Mouse (Mus musculus) heart, embryonic 14.5 days (tissue): Measurements from ENCODE around the gene Stk4. TPM values are rescaled to one million over a fixed set of nuclear protein-coding genes. Genes with fewer than 3 reads are reported as not detected.
A peak's percentile ranks its signal among the peaks of the same experiment; 100 is the strongest.

Experiments used
- ATAC-seq: fragments of 200-750 bp; cut with Nextera tagmentation; 2 replicates; pipeline ENCODE4 v1.8.0; 2017; ENCODE audit warnings: low read depth, moderate TSS enrichment; ENCODE audit not compliant: insufficient number of reproducible peaks, insufficient read depth, low FRiP score
- H3K27ac ChIP-seq, 2 experiments: fragments of 200-500 bp in 1 of 2; fragments of 300-500 bp in 1 of 2; sonication (generic) in 1 of 2; replicated peaks in 1 of 2; 2 replicates each; pipeline ENCODE4 v1.5.1; 2012 to 2014; ENCODE audit warnings: low read depth in 2 of 2, low read length in 2 of 2, control low read depth in 1 of 2, mild to moderate bottlenecking in 1 of 2, mixed read lengths in 1 of 2; ENCODE audit not compliant: control insufficient read depth in 1 of 2, insufficient read depth in 1 of 2
- H3K27me3 ChIP-seq: fragments of 300-500 bp; sonication (generic); 2 replicates; pipeline ENCODE4 v1.6.1; 2014; ENCODE audit warnings: mild to moderate bottlenecking, low read length, control low read depth; ENCODE audit not compliant: control insufficient read depth, insufficient read depth
- H3K36me3 ChIP-seq: fragments of 300-500 bp; sonication (generic); 2 replicates; pipeline ENCODE4 v1.6.1; 2014; ENCODE audit warnings: mild to moderate bottlenecking, control low read depth, low read length, mixed read lengths; ENCODE audit not compliant: control insufficient read depth, insufficient read depth
- H3K4me1 ChIP-seq, 2 experiments: fragments of 200-500 bp in 1 of 2; fragments of 300-500 bp in 1 of 2; sonication (generic) in 1 of 2; 2 replicates each; pipeline ENCODE4 v1.6.1; 2012 to 2014; ENCODE audit warnings: low read length in 2 of 2, control low read depth in 1 of 2, mixed read lengths in 1 of 2; ENCODE audit not compliant: control insufficient read depth in 2 of 2, insufficient read depth in 2 of 2
- H3K4me2 ChIP-seq: fragments of 300-500 bp; sonication (generic); 2 replicates; pipeline ENCODE4 v1.6.1; 2014; ENCODE audit warnings: mild to moderate bottlenecking, low read length
- H3K4me3 ChIP-seq, 2 experiments: fragments of 200-500 bp in 1 of 2; fragments of 300-500 bp in 1 of 2; sonication (generic) in 1 of 2; 2 replicates each; pipeline ENCODE4 v1.5.1; 2012 to 2014; ENCODE audit warnings: low read length in 2 of 2, mild to moderate bottlenecking in 2 of 2, control low read depth in 1 of 2, low read depth in 1 of 2, moderate library complexity in 1 of 2; ENCODE audit not compliant: control insufficient read depth in 1 of 2, insufficient read depth in 1 of 2
- H3K9ac ChIP-seq: fragments of 300-500 bp; sonication (generic); 2 replicates; pipeline ENCODE4 v1.6.1; 2014; ENCODE audit warnings: mild to moderate bottlenecking, low read length
- H3K9me3 ChIP-seq: fragments of 300-500 bp; sonication (generic); 2 replicates; pipeline ENCODE4 v1.6.1; 2016; ENCODE audit warnings: low read length, control low read depth; ENCODE audit not compliant: control insufficient read depth
- WGBS: fragments of 180-500 bp; shearing (Covaris S2); extraction: QIAGEN DNeasy Blood & Tissue Kit; methylation state at CpG from one replicate; pipeline ENCODE4 v1.1.7; 2014; 5-methylcytosine and 5-hydroxymethylcytosine counted together
- polyA plus RNA-seq: library from polyadenylated mRNA; unstranded; fragments of >200 nt; fragmentation: Nextera tagmentation; extraction: Ambion mirVana; gene quantifications from 2 replicates; pipeline ENCODE4 v1.2.1, GENCODE M21; 2014

Stk4 gene
- polyA plus RNA-seq, 1 experiment from 2014 or later = 19.5 TPM

- Histone ChIP-seq H3K4me1 (no peaks in the 10 kb centered on the region), H3K27me3 (no peaks in the 10 kb centered on the region), H3K4me2 (no peak overlapping the region), H3K9ac (no peak overlapping the region), H3K9me3 (no peaks in the 10 kb centered on the region), H3K4me3 (no peak overlapping the region), H3K27ac (no peak overlapping the region), H3K36me3 (peaks cover 62% of the 10 kb centered on the region)
- no peak for ATAC-seq
- 91% methylated on average over 11 of the region's 11 CpGs for WGBS
Observed at GRCm38 (mm10) chr2:164098603-164099250, 28.6 kb downstream of the Stk4 start.

GRCm38 (mm10) chr2:164101936-164102335 lies 31.8 kb downstream of the Stk4 start:
- Histone ChIP-seq H3K4me1 (no peaks in the 10 kb centered on the region; a peak in 1 of 4 replicates), H3K27ac (no peak overlapping the region), H3K9me3 (no peaks in the 10 kb centered on the region), H3K4me2 (no peak overlapping the region), H3K9ac (no peak overlapping the region), H3K4me3 (no peak overlapping the region), H3K36me3 (peaks cover 68% of the 10 kb centered on the region), H3K27me3 (no peaks in the 10 kb centered on the region)
- ATAC-seq = no peak
- WGBS = 85% methylated on average over 1 of the region's 1 CpGs

GRCm38 (mm10) chr2:164102366-164102765 lies 32.2 kb downstream of the Stk4 start:
- no peak overlapping the region for H3K9ac ChIP-seq
- H3K4me3 ChIP-seq = no peak overlapping the region
- H3K4me1 ChIP-seq = peaks cover 0 to 3% of the 10 kb centered on the region in 2 experiments; a peak in 2 of 4 replicates
- no peak overlapping the region for H3K27ac ChIP-seq
- no peaks in the 10 kb centered on the region for H3K9me3 ChIP-seq
- WGBS = 82% methylated on average over 3 of the region's 3 CpGs
- H3K27me3 ChIP-seq = no peaks in the 10 kb centered on the region
- no peak for ATAC-seq
- H3K36me3 ChIP-seq = peaks cover 67% of the 10 kb centered on the region
- H3K4me2 ChIP-seq = no peak overlapping the region

- 43% methylated on average over 4 of the region's 4 CpGs for WGBS
- Histone ChIP-seq H3K4me3 (no peak overlapping the region), H3K36me3 (peaks cover 58% of the 10 kb centered on the region), H3K27me3 (no peaks in the 10 kb centered on the region), H3K4me1 (peaks cover 3 to 9% of the 10 kb centered on the region in 2 experiments), H3K27ac (no peak overlapping the region), H3K9me3 (no peaks in the 10 kb centered on the region), H3K9ac (no peak overlapping the region), H3K4me2 (no peak overlapping the region)
- ATAC-seq = no peak
Observed at GRCm38 (mm10) chr2:164103501-164103900, 33.4 kb downstream of the Stk4 start.

- Histone ChIP-seq H3K9ac (no peak overlapping the region), H3K4me3 (no peak overlapping the region), H3K4me2 (no peak overlapping the region), H3K9me3 (no peaks in the 10 kb centered on the region), H3K27ac (no peak overlapping the region), H3K27me3 (no peaks in the 10 kb centered on the region), H3K36me3 (peaks cover 36% of the 10 kb centered on the region; the same call in 1 of the 2 replicates), H3K4me1 (peaks cover 7 to 13% of the 10 kb centered on the region in 2 experiments)
- WGBS = 84% methylated on average over 14 of the region's 14 CpGs
- ATAC-seq = no peak
Observed at GRCm38 (mm10) chr2:164106287-164107035, 36.3 kb downstream of the Stk4 start.

GRCm38 (mm10) chr2:164107125-164107874 lies 37.2 kb downstream of the Stk4 start:
- WGBS = 59% methylated on average over 16 of the region's 16 CpGs
- Histone ChIP-seq H3K4me3 (no peak overlapping the region), H3K27me3 (no peaks in the 10 kb centered on the region), H3K4me2 (no peak overlapping the region), H3K4me1 (peaks cover 7 to 13% of the 10 kb centered on the region in 2 experiments), H3K9ac (no peak overlapping the region), H3K27ac (no peak overlapping the region; a peak in 1 of 4 replicates), H3K9me3 (no peaks in the 10 kb centered on the region), H3K36me3 (peaks cover 32% of the 10 kb centered on the region; the same call in 1 of the 2 replicates)
- ATAC-seq = no peak

- Histone ChIP-seq H3K9ac (no peak overlapping the region), H3K4me2 (no peak overlapping the region), H3K27me3 (no peaks in the 10 kb centered on the region), H3K4me3 (no peak overlapping the region), H3K27ac (peak overlapping the region in 1 of 2 experiments; percentile 46; a peak in 2 of 4 replicates), H3K4me1 (peaks cover 7 to 13% of the 10 kb centered on the region in 2 experiments), H3K36me3 (peaks cover 22% of the 10 kb centered on the region; the same call in 1 of the 2 replicates), H3K9me3 (no peaks in the 10 kb centered on the region)
- no peak for ATAC-seq
- 41% methylated on average over 4 of the region's 4 CpGs for WGBS
Observed at GRCm38 (mm10) chr2:164108501-164108900, 38.4 kb downstream of the Stk4 start.
